Mouse (Mus musculus): ENCODE data around the gene Ctnnd2. TPM values are rescaled to one million over a fixed set of nuclear protein-coding genes. Genes with fewer than 3 reads are reported as not detected.

Gene Ctnnd2
- polyA plus RNA-seq, 1 experiment from 2014 or later: 26.0 TPM

DNA sequence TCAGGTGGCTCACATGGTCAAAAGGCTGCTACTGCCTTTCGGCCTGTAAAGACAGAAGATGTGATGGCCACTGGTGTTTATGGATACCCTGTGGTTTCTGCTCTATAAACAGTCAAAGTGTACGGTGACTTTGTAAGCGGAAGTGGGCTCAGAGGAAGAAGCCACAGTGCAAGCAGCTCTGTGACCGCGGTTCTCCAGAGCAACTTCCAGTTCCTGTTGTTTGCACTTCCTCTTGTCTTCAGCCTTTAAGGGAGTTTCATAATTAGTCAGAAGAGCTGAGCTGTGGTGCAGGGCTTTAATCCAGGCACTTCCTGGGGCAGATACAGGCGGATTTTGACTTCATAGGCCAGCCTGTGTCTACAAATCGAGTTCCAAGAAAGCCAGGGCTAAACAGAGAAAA is 438.2 kb downstream of the Ctnnd2 start:
- Histone ChIP-seq H3K4me1 (replicated peaks) (no peaks in the 10 kb centered on the region), H3K36me3 (no peaks in the 10 kb centered on the region), H3K4me3 (no peak overlapping the region), H3K9me3 (no peaks in the 10 kb centered on the region), H3K27ac (no peak overlapping the region), H3K27me3 (ENCODE audit: insufficient read depth, poor library complexity, severe bottlenecking) (no peaks in the 10 kb centered on the region)
- DNase-seq (ENCODE audit: low spot score): no peak
- WGBS: 89% methylated on average over 7 of the region's 7 CpGs

DNA sequence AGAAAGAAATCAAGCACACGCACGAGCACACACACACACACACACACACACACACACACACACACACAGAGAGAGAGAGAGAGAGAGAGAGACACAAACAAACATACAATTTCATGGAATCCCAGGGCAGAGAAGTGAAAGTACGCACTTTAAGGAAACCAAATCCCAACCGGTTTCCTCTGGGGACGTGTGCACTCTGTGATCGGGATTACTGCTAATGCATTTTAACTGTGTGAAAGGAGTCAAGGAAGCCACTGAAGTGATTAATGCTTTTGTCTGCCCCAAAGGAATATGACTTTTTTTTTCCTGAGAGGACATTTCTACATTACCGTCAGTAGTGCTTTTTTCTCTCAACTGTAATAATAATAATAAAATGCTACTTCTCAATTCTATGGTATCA is 443.1 kb downstream of the Ctnnd2 start:
- Histone ChIP-seq H3K27ac (no peak overlapping the region), H3K9me3 (no peaks in the 10 kb centered on the region)
- no peak for DNase-seq (ENCODE audit: low spot score)

DNA sequence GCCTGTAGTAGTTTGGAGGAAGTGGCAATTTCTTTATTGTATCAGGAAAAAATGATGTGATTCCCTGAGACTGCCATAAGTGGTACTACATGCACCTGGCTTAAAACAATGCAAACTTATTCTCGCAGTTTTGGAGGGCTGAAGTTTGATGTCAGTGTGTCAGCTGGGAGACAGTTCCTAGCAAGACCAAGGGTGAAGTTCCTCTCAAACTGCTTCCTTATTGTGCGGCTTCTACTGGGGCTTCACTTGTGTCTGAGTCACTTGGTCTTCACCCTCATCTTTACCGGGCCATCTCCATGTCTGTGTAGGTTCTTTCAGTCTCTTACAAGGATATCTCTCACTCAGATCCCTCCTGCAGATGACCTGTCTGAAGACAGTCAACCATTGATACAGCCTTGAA is 444.5 kb downstream of the Ctnnd2 start:
- H3K27me3 ChIP-seq (ENCODE audit: insufficient read depth, poor library complexity, severe bottlenecking): no peaks in the 10 kb centered on the region
- H3K4me1 ChIP-seq (replicated peaks): no peaks in the 10 kb centered on the region
- no peak overlapping the region for H3K27ac ChIP-seq
- peaks cover 7% of the 10 kb centered on the region; the same call in 1 of the 2 replicates for H3K36me3 ChIP-seq
- no peak for DNase-seq (ENCODE audit: low spot score)
- WGBS: 93% methylated on average over 3 of the region's 3 CpGs
- H3K9me3 ChIP-seq: no peaks in the 10 kb centered on the region
- H3K4me3 ChIP-seq: no peak overlapping the region

More for the DNA sequence above, 443.1 kb downstream of the Ctnnd2 start:
- H3K36me3 ChIP-seq: peaks cover 7% of the 10 kb centered on the region; the same call in 1 of the 2 replicates
- H3K4me3 ChIP-seq: no peak overlapping the region
- 65% methylated on average over 7 of the region's 7 CpGs for WGBS
- H3K4me1 ChIP-seq (replicated peaks): no peaks in the 10 kb centered on the region
- no peaks in the 10 kb centered on the region for H3K27me3 ChIP-seq (ENCODE audit: insufficient read depth, poor library complexity, severe bottlenecking)

DNA sequence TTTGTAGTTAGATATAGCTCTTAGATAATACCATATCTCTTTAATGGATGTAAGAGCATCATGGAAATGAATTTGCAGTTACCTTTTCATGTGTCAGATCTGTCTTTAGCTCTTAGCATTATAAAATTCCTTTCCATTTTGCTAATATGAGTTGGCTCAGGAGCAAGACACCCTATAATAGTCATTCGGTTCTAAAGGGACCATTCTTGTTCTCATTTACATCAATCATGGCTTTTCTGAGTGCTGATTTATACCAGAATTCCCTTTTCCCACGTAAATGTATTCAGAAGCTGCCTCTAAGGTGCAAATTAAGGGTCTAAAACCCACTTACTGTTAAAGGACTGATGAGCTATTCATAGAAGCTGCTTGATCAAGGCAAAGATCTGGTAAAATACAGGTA is 445.5 kb downstream of the Ctnnd2 start:
- Histone ChIP-seq H3K27ac (no peak overlapping the region), H3K36me3 (peaks cover 7% of the 10 kb centered on the region; the same call in 1 of the 2 replicates), H3K4me1 (replicated peaks) (no peaks in the 10 kb centered on the region), H3K9me3 (no peaks in the 10 kb centered on the region), H3K4me3 (no peak overlapping the region), H3K27me3 (ENCODE audit: insufficient read depth, poor library complexity, severe bottlenecking) (no peaks in the 10 kb centered on the region)
- DNase-seq (ENCODE audit: low spot score): no peak
- 77% methylated on average over 2 of the region's 2 CpGs for WGBS

DNA sequence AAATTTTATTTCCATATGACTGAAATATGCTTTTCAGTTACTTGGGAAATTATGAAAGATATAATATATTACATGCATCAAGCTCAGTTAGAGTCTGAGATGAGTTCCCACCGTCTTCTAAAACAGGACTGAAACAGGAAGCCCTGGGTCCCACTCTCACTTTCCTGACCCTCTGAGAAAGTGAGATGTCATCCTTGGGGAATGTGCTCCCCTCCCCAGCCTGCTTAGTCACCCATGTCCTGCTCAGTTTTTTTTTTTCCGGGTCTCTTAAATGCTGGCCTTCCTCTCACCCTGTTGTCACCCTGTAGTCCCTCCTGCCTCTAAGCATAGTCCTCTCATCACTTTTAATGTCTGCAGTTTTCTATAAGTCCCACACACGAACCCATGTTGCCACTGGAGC is 456.1 kb downstream of the Ctnnd2 start:
- 32% methylated on average over 3 of the region's 3 CpGs for WGBS
- no peak overlapping the region for H3K27ac ChIP-seq

DNA sequence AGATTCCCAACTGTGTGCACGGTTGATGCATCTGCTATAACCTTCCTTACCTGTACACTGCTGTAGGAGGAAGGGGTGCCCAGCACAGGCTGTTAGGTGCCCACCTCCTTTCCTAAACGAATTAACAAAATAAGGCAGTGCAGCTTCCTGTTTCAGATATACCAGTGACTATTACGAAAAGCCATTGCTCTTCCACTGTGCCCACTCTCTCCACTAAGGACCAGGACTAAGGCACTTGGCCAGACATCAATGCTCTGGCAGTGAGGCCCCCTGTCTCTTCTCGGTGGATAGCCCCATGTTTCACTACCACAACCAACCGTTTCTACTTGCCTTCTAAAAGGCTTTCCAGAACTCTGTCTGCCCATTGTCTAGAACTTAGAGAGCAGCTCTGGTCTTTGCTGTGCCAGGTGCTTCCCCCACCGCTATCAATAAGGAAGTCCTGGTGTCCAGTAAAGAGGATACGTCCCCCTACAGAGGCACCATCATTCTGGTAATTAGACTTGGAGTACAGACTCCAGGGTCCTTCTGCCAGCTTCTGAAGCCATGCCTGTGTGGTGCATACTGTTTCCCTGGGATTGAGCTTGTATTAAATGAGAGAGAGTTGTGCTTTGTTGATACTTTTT is 459.8 kb downstream of the Ctnnd2 start:
- no peak overlapping the region for H3K4me3 ChIP-seq
- WGBS: 86% methylated on average over 7 of the region's 7 CpGs
- H3K36me3 ChIP-seq: no peaks in the 10 kb centered on the region
- no peaks in the 10 kb centered on the region for H3K27me3 ChIP-seq (ENCODE audit: insufficient read depth, poor library complexity, severe bottlenecking)
- peaks cover 21% of the 10 kb centered on the region for H3K4me1 ChIP-seq (replicated peaks)
- no peaks in the 10 kb centered on the region for H3K9me3 ChIP-seq
- H3K27ac ChIP-seq: peak overlapping the region; percentile 16; the same call in 1 of the 2 replicates
- no peak for DNase-seq (ENCODE audit: low spot score)

More for the DNA sequence above, 456.1 kb downstream of the Ctnnd2 start:
- H3K4me1 ChIP-seq (replicated peaks): peaks cover 9% of the 10 kb centered on the region
- DNase-seq (ENCODE audit: low spot score): no peak
- no peaks in the 10 kb centered on the region for H3K27me3 ChIP-seq (ENCODE audit: insufficient read depth, poor library complexity, severe bottlenecking)
- H3K4me3 ChIP-seq: no peak overlapping the region
- H3K9me3 ChIP-seq: no peaks in the 10 kb centered on the region
- no peaks in the 10 kb centered on the region for H3K36me3 ChIP-seq

DNA sequence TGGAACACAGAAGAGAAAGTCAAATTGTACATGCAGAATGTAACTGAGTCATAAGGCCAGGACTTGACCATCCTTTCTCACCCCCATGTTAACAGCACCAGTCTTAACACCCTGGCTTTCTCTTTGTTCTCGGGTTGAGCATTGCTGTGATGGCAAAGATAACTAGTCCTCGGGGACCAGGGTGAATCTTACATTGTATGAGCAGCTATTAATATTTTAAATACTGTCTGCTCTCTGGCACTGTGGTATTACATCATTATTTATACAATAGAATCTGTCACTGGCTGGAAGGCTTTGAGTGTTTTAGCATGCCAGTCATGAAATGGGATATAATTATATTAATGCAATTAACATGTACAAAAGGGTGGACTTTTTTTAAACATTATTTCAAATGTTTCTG is 461.5 kb downstream of the Ctnnd2 start:
- peak overlapping the region; percentile 35; the same call in 1 of the 2 replicates for H3K27ac ChIP-seq
- H3K27me3 ChIP-seq (ENCODE audit: insufficient read depth, poor library complexity, severe bottlenecking): no peaks in the 10 kb centered on the region
- 53% methylated on average over 2 of the region's 2 CpGs for WGBS
- no peaks in the 10 kb centered on the region for H3K9me3 ChIP-seq
- no peaks in the 10 kb centered on the region for H3K36me3 ChIP-seq
- peaks cover 15% of the 10 kb centered on the region for H3K4me1 ChIP-seq (replicated peaks)
- no peak for DNase-seq (ENCODE audit: low spot score)
- no peak overlapping the region for H3K4me3 ChIP-seq

DNA sequence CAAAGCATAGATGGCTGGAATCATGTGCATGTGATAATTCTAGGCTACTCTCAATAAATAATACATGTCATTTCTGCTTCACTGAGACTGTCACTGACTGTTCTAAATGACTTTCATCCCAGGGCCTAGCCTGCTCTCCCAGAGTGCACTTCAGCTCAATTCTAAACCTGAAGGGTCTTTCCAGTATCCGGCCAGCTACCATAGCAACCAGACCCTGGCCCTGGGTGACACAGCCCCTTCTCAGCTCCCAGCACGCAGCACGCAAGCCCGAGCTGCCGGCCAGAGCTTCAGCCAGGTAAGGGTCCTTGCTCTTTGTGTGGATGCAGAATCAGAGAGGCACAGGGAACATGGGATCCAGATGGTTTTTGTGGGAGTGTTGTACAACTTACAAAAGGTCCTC is 462.1 kb downstream of the Ctnnd2 start:
- 24% methylated on average over 5 of the region's 5 CpGs for WGBS

DNA sequence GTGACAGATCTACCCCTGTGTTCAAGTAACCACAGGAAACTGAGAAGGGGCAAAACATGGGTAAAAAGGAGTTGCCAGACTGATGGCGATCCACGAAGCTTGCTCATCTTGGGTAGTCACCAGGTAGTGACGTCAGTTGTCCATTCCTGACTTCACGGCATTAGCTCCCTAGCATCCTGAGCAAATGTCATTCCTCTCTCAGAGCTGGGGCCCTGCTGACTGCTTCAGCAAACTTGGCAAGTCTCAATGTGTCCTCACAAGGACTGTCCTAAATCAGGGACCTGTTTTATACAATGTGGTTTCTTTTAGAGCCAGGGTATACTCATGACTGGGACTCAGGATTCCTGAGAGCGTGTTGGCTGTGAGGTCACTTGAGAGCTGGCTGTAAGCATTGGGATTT is 468.3 kb downstream of the Ctnnd2 start:
- H3K27ac ChIP-seq: no peak overlapping the region
- H3K4me1 ChIP-seq (replicated peaks): no peaks in the 10 kb centered on the region
- peaks cover 6% of the 10 kb centered on the region; the same call in 1 of the 2 replicates for H3K27me3 ChIP-seq (ENCODE audit: insufficient read depth, poor library complexity, severe bottlenecking)
- WGBS: 93% methylated on average over 5 of the region's 5 CpGs
- H3K36me3 ChIP-seq: 0 out of 2 replicates have a peak, but pooled peaks cover 4% of the 10 kb centered on the region
- no peak overlapping the region for H3K4me3 ChIP-seq
- DNase-seq (ENCODE audit: low spot score): no peak
- no peaks in the 10 kb centered on the region for H3K9me3 ChIP-seq

More for the DNA sequence above, 462.1 kb downstream of the Ctnnd2 start:
- no peak overlapping the region for H3K4me3 ChIP-seq
- no peaks in the 10 kb centered on the region for H3K27me3 ChIP-seq (ENCODE audit: insufficient read depth, poor library complexity, severe bottlenecking)
- H3K36me3 ChIP-seq: no peaks in the 10 kb centered on the region
- DNase-seq (ENCODE audit: low spot score): peak; percentile 48
- peaks cover 15% of the 10 kb centered on the region for H3K4me1 ChIP-seq (replicated peaks)
- H3K9me3 ChIP-seq: no peaks in the 10 kb centered on the region
- H3K27ac ChIP-seq: peak overlapping the region; percentile 57; the same call in 1 of the 2 replicates

DNA sequence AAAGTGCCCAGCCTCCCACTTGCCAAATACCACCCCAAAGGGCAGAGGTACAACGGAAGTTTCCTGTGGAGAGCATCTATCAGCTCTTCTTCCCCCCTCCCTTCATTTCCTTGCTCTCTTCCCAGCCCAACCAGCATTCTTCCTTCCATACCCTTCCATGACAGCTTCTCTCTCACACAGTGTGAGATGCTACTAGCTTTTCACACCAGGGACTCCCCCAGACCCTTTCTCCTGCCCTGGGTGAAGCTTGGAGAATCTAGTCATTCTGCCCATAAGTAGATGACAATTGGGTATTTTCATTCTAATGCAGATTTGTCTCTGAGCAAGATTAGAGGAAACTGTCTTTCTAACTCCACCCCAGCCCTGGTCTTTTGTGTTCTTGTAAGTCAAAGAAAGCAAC is 473.3 kb downstream of the Ctnnd2 start:
- H3K36me3 ChIP-seq: 0 out of 2 replicates have a peak, but pooled peaks cover under 1% of the 10 kb centered on the region
- H3K27ac ChIP-seq: no peak overlapping the region
- no peak for DNase-seq (ENCODE audit: low spot score)
- no peaks in the 10 kb centered on the region for H3K9me3 ChIP-seq
- 19% methylated on average over 1 of the region's 1 CpGs for WGBS
- H3K27me3 ChIP-seq (ENCODE audit: insufficient read depth, poor library complexity, severe bottlenecking): peaks cover 32% of the 10 kb centered on the region
- H3K4me1 ChIP-seq (replicated peaks): peaks cover 16% of the 10 kb centered on the region
- no peak overlapping the region for H3K4me3 ChIP-seq

DNA sequence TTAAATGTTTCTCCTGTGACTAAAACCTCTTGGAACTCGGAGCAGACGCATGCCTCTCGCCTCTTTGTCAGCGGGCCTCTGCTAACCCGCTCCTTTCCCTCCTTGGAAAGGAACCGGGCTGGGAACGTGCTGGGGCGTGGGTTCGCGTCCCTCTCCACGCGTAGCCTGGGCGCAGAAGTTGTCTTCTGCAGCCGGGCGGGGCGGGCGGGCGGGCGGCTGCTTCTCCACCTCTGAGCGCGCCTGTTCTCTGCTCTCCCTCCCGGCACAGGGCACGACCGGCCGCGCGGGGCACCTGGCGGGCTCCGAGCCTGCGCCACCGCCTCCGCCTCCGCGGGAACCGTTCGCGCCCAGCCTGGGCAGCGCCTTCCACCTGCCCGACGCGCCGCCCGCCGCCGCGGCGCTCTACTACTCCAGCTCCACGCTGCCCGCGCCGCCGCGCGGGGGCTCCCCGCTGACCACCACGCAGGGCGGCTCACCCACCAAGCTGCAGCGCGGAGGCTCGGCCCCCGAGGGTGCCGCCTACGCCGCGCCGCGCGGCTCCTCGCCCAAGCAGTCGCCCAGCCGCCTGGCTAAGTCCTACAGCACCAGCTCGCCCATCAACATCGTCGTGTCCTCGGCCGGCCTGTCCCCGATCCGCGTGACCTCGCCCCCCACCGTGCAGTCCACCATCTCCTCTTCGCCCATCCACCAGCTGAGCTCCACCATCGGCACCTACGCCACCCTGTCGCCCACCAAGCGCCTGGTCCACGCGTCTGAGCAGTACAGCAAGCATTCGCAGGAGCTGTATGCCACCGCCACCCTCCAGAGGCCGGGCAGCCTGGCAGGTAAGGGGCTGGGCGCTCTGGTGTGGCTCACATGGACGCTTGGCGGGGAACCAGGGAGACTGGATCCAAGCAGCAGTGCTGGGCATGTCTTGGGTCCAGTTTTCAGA is 474.4 kb downstream of the Ctnnd2 start:
- Histone ChIP-seq H3K9me3 (no peaks in the 10 kb centered on the region), H3K27me3 (ENCODE audit: insufficient read depth, poor library complexity, severe bottlenecking) (peaks cover 32% of the 10 kb centered on the region), H3K27ac (peak overlapping the region; percentile 85), H3K4me3 (peak overlapping the region; percentile 75), H3K36me3 (no peaks in the 10 kb centered on the region), H3K4me1 (replicated peaks) (peaks cover 16% of the 10 kb centered on the region)
- peak; percentile 41 for DNase-seq (ENCODE audit: low spot score)
- 1% methylated on average over 94 of the region's 94 CpGs for WGBS

DNA sequence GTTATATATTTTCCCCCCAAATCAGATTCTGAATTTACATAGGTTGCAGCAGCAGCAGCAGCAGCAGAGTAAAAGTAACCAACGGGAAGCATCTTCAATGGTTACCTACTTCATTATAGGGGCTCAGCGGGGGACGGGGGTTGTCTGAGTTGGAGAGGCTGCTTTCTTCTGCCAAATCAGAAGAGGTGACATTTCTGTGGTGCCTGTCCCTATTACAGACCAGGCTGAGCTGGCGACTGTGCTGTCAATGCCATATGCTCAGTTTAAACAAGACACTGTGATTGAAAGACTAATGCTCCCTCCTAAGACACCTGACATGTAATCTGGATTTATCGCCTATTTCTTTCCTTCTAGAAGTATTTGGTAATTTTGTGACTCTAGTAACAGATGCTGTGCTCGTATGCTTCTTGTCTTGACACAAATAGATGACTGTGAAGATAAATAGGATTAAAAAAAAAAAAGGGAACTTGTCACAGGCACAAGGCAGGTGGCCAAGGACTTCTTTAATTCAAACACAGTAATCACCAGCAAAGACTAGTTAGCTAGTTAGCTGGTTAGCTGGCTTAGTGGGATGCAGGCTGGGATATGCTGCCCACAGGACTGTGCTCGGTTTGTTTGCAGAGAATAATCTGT is 475.4 kb downstream of the Ctnnd2 start:
- DNase-seq (ENCODE audit: low spot score): no peak
- Histone ChIP-seq H3K9me3 (no peaks in the 10 kb centered on the region), H3K27ac (no peak overlapping the region), H3K27me3 (ENCODE audit: insufficient read depth, poor library complexity, severe bottlenecking) (peaks cover 32% of the 10 kb centered on the region), H3K4me1 (replicated peaks) (peaks cover 16% of the 10 kb centered on the region), H3K4me3 (no peak overlapping the region), H3K36me3 (no peaks in the 10 kb centered on the region)
- WGBS: 47% methylated on average over 7 of the region's 7 CpGs
